26 mouse cellular contexts compared by ENCODE assay signal in genomic region chr11:53745260-53745659, GRCm38 (mm10). TPM values are rescaled to one million over a fixed set of nuclear protein-coding genes. Genes with fewer than 3 reads are reported as not detected.
A peak's percentile ranks its signal among the peaks of the same experiment; 100 is the strongest.
DNase-seq lines count a peak whose midpoint lies in the region; ATAC-seq and TF ChIP-seq lines count a peak whose summit lies in the region.
"Had no signal": no experiment of that assay in that cellular context is flagged by ENCODE, and none has a peak within 500 bp of the region (broad histone marks: within the 10 kb centered on the region; RNA-seq: fewer than 3 reads in every experiment).

No protein-coding gene starts in this region.

- TF ChIP-seq CTCF in layer of hippocampus, adult 2 months (conservative IDR thresholded peaks at IDR 0.05) = peak; percentile 46
- 0 out of 2 replicates have a peak, but pooled peaks have one; percentile 8 for TF ChIP-seq CTCF in midbrain, postnatal 0 days (IDR thresholded peaks at IDR 0.05)
- peak; percentile 49 for TF ChIP-seq CTCF in stomach, postnatal 0 days (IDR thresholded peaks at IDR 0.05; ENCODE audit: low read depth)

- DNase-seq in heart, adult 11 months = peak; percentile 67
- DNase-seq in heart, postnatal 36 days = no peak
- no peak for DNase-seq in layer of hippocampus, adult 2 months (ENCODE audit: low spot score in 2 of 2)
- no peak for DNase-seq in layer of hippocampus, adult 18-20 months (ENCODE audit: low spot score in 2 of 2)
- DNase-seq in midbrain, postnatal 0 days (ENCODE audit: low spot score) = no peak
- no peak for DNase-seq in stomach, postnatal 0 days (ENCODE audit: low spot score)
- DNase-seq in embryo, embryonic 10 days (ENCODE audit: low spot score) = no peak
- DNase-seq: adrenal gland, postnatal 14 days; cerebellum, adult 11-12 months; cerebellum, adult 9-10 months; cerebellum, postnatal 36 days; forebrain, postnatal 0 days; gastrocnemius, postnatal 25 days; heart, adult 18-20 months; heart, postnatal 14 days had no signal

- no peaks in the 10 kb centered on the region for H3K9me3 ChIP-seq in midbrain, postnatal 0 days (ENCODE audit: low read length)
- no peaks in the 10 kb centered on the region for H3K9me3 ChIP-seq in midbrain, embryonic 16.5 days (replicated peaks; ENCODE audit: control insufficient read depth, low read length, poor library complexity, severe bottlenecking)
- H3K9me3 ChIP-seq in stomach, postnatal 0 days (ENCODE audit: control insufficient read depth, low read length) = no peaks in the 10 kb centered on the region
- H3K9me3 ChIP-seq: embryonic facial prominence, embryonic 10.5 days; forebrain, embryonic 13.5 days; heart, embryonic 15.5 days; hindbrain, embryonic 15.5 days had no signal

- no peak for TF ChIP-seq EP300 in stomach, postnatal 0 days (optimal IDR thresholded peaks at IDR 0.05)

- H3K36me3 ChIP-seq in midbrain, postnatal 0 days (ENCODE audit: insufficient read depth, low read length) = no peaks in the 10 kb centered on the region
- no peaks in the 10 kb centered on the region for H3K36me3 ChIP-seq in midbrain, embryonic 16.5 days (ENCODE audit: control insufficient read depth, insufficient read depth, low read length)
- H3K36me3 ChIP-seq in stomach, postnatal 0 days (ENCODE audit: control insufficient read depth, insufficient read depth, low read length) = no peaks in the 10 kb centered on the region
- H3K36me3 ChIP-seq: embryonic facial prominence, embryonic 10.5 days; heart, embryonic 15.5 days; hindbrain, embryonic 15.5 days had no signal

- H3K27me3 ChIP-seq in midbrain, postnatal 0 days (ENCODE audit: insufficient read depth, low read length) = no peaks in the 10 kb centered on the region
- H3K27me3 ChIP-seq in midbrain, embryonic 16.5 days (ENCODE audit: control insufficient read depth, insufficient read depth, low read depth, low read length) = no peaks in the 10 kb centered on the region
- no peaks in the 10 kb centered on the region for H3K27me3 ChIP-seq in stomach, postnatal 0 days (ENCODE audit: control insufficient read depth, insufficient read depth, low read length)
- H3K27me3 ChIP-seq: forebrain, embryonic 13.5 days; heart, embryonic 15.5 days; hindbrain, embryonic 15.5 days had no signal

- no peak overlapping the region for H3K9ac ChIP-seq in midbrain, postnatal 0 days (replicated peaks; ENCODE audit: low read length, poor library complexity, severe bottlenecking)
- no peak overlapping the region for H3K9ac ChIP-seq in midbrain, embryonic 16.5 days (ENCODE audit: low read depth, low read length)
- H3K9ac ChIP-seq in stomach, postnatal 0 days (ENCODE audit: low read length) = no peak overlapping the region
- H3K9ac ChIP-seq: forebrain, embryonic 13.5 days; forebrain, postnatal 0 days; heart, embryonic 15.5 days; hindbrain, embryonic 15.5 days had no signal

- WGBS in midbrain, postnatal 0 days = 92% methylated on average over 2 of the region's 2 CpGs
- 97% methylated on average over 2 of the region's 2 CpGs for WGBS in midbrain, embryonic 16.5 days
- WGBS in stomach, postnatal 0 days = 80% methylated on average over 2 of the region's 2 CpGs

- H3K4me3 ChIP-seq in layer of hippocampus, adult 2 months = no peak overlapping the region
- no peak overlapping the region for H3K4me3 ChIP-seq in midbrain, postnatal 0 days (ENCODE audit: low read depth, low read length)
- H3K4me3 ChIP-seq in midbrain, embryonic 16.5 days (ENCODE audit: low read depth, low read length) = no peak overlapping the region
- no peak overlapping the region for H3K4me3 ChIP-seq in stomach, postnatal 0 days (ENCODE audit: low read depth, low read length)
- H3K4me3 ChIP-seq: embryonic facial prominence, embryonic 10.5 days; forebrain, embryonic 13.5 days; heart, embryonic 15.5 days; hindbrain, embryonic 15.5 days had no signal

- no peak for ATAC-seq in midbrain, postnatal 0 days (ENCODE audit: low FRiP score)
- ATAC-seq in midbrain, embryonic 16.5 days = no peak
- ATAC-seq in stomach, postnatal 0 days (ENCODE audit: low FRiP score, low TSS enrichment) = no peak
- ATAC-seq: forebrain, embryonic 13.5 days; forebrain, postnatal 0 days; inflammation-experienced regulatory T-cells, adult 6 months had no signal

- H3K4me1 ChIP-seq in midbrain, postnatal 0 days (ENCODE audit: insufficient read depth, low read length) = no peaks in the 10 kb centered on the region
- no peaks in the 10 kb centered on the region for H3K4me1 ChIP-seq in midbrain, embryonic 16.5 days (ENCODE audit: control insufficient read depth, insufficient read depth, low read length)
- H3K4me1 ChIP-seq in stomach, postnatal 0 days (replicated peaks; ENCODE audit: control insufficient read depth, insufficient read depth) = no peaks in the 10 kb centered on the region
- H3K4me1 ChIP-seq: forebrain, embryonic 13.5 days; heart, embryonic 15.5 days; hindbrain, embryonic 15.5 days had no signal

- H3K27ac ChIP-seq in layer of hippocampus, adult 2 months = no peak overlapping the region
- H3K27ac ChIP-seq in midbrain, postnatal 0 days (ENCODE audit: low read depth, low read length) = no peak overlapping the region
- no peak overlapping the region for H3K27ac ChIP-seq in midbrain, embryonic 16.5 days (ENCODE audit: low read length)
- H3K27ac ChIP-seq in stomach, postnatal 0 days (replicated peaks) = no peak overlapping the region
- H3K27ac ChIP-seq: embryonic facial prominence, embryonic 10.5 days; forebrain, embryonic 13.5 days; heart, embryonic 15.5 days; hindbrain, embryonic 15.5 days had no signal

- intact Hi-C loops in heart, postnatal 36 days (cut with DNase I) = no loop called here

- no peak overlapping the region for H3K4me2 ChIP-seq in midbrain, postnatal 0 days (ENCODE audit: low read depth, low read length, poor library complexity, severe bottlenecking)
- H3K4me2 ChIP-seq in midbrain, embryonic 16.5 days (ENCODE audit: low read length) = no peak overlapping the region
- H3K4me2 ChIP-seq in stomach, postnatal 0 days (replicated peaks; ENCODE audit: low read depth) = no peak overlapping the region
- H3K4me2 ChIP-seq: forebrain, embryonic 13.5 days; heart, embryonic 11.5 days; heart, embryonic 15.5 days; hindbrain, embryonic 15.5 days had no signal

RNA-seq across cellular contexts. Expression of gene Irf1, which starts 24.6 kb away (rescaled TPM):
- 10 to 100 TPM; 18.6 to 23.6 TPM for total RNA-seq in heart, postnatal 36 days (2021)
- 10 to 100 TPM in 1 of 2 experiments, 1 to 10 TPM in 1; 9.0 to 12.4 TPM for total RNA-seq in layer of hippocampus, adult 2 months (2021)
- 10 to 100 TPM in 1 of 2 experiments, 1 to 10 TPM in 1; 9.4 to 11.6 TPM for total RNA-seq in layer of hippocampus, adult 18-20 months (2021)
- 0.93 and 3.2 TPM in 2 replicates for total RNA-seq in midbrain, postnatal 0 days (2014; rRNA removed)
- 3.2 and 4.0 TPM in 2 replicates for polyA plus RNA-seq in midbrain, postnatal 0 days (2015; fragmentation: Nextera tagmentation; extraction: Ambion mirVana)
- polyA plus RNA-seq in midbrain, embryonic 16.5 days (2015; fragmentation: Nextera tagmentation; extraction: Ambion mirVana) = 2.0 and 2.2 TPM in 2 replicates
- polyA plus RNA-seq in stomach, postnatal 0 days (2015; fragmentation: Nextera tagmentation; extraction: Ambion mirVana) = 18.7 and 25.7 TPM in 2 replicates

RNA-seq across cellular contexts. Expression of gene Il5, which starts 24.7 kb away (rescaled TPM):
- not detected for total RNA-seq in heart, postnatal 36 days (2021)
- total RNA-seq in layer of hippocampus, adult 2 months (2021) = not detected
- not detected for total RNA-seq in layer of hippocampus, adult 18-20 months (2021)
- not detected in 2 replicates for total RNA-seq in midbrain, postnatal 0 days (2014; rRNA removed)
- polyA plus RNA-seq in midbrain, postnatal 0 days (2015; fragmentation: Nextera tagmentation; extraction: Ambion mirVana) = 0.15 and 0.30 TPM in 2 replicates
- not detected in 2 replicates for polyA plus RNA-seq in midbrain, embryonic 16.5 days (2015; fragmentation: Nextera tagmentation; extraction: Ambion mirVana)
- polyA plus RNA-seq in stomach, postnatal 0 days (2015; fragmentation: Nextera tagmentation; extraction: Ambion mirVana) = not detected in 2 replicates
- total RNA-seq: adrenal gland, postnatal 14 days; gastrocnemius, adult 18-20 months; gastrocnemius, postnatal 25 days; heart, adult 18-20 months; heart, postnatal 14 days had no signal
- polyA plus RNA-seq: C2C12; embryonic facial prominence, embryonic 10.5 days; embryonic facial prominence, embryonic 14.5 days; forebrain, embryonic 13.5 days; heart, embryonic 11.5 days; heart, embryonic 15.5 days; hindbrain, embryonic 11.5 days; hindbrain, embryonic 15.5 days; inflammation-experienced regulatory T-cells, adult 6 months had no signal

RNA-seq across cellular contexts. Expression of gene Gm17334, which starts 27.7 kb away (rescaled TPM):
- total RNA-seq in heart, postnatal 36 days (2021) = under 1 TPM in 1 of 2 experiments, not detected in 1; 0.60 TPM
- total RNA-seq in layer of hippocampus, adult 2 months (2021) = 1 to 10 TPM; 1.1 to 1.6 TPM
- 1 to 10 TPM in 1 of 2 experiments, under 1 TPM in 1; 0.99 to 1.9 TPM for total RNA-seq in layer of hippocampus, adult 18-20 months (2021)
- total RNA-seq in midbrain, postnatal 0 days (2014; rRNA removed) = 0.57 TPM in 1 of 2 replicates, not detected in the other
- polyA plus RNA-seq in midbrain, postnatal 0 days (2015; fragmentation: Nextera tagmentation; extraction: Ambion mirVana) = not detected in 2 replicates
- polyA plus RNA-seq in midbrain, embryonic 16.5 days (2015; fragmentation: Nextera tagmentation; extraction: Ambion mirVana) = not detected in 2 replicates
- 0.17 TPM in 1 of 2 replicates, not detected in the other for polyA plus RNA-seq in stomach, postnatal 0 days (2015; fragmentation: Nextera tagmentation; extraction: Ambion mirVana)
- total RNA-seq: gastrocnemius, adult 18-20 months; gastrocnemius, postnatal 25 days; heart, postnatal 14 days had no signal
- polyA plus RNA-seq: embryonic facial prominence, embryonic 10.5 days; forebrain, embryonic 13.5 days; forebrain, postnatal 0 days; heart, embryonic 15.5 days; hindbrain, embryonic 11.5 days; hindbrain, embryonic 15.5 days had no signal

RNA-seq across cellular contexts. Expression of gene Rad50, which starts 38.1 kb away (rescaled TPM):
- 1 to 10 TPM; 6.9 to 8.1 TPM for total RNA-seq in heart, postnatal 36 days (2021)
- 10 to 100 TPM; 13.0 to 13.7 TPM for total RNA-seq in layer of hippocampus, adult 2 months (2021)
- 10 to 100 TPM; 13.2 to 13.9 TPM for total RNA-seq in layer of hippocampus, adult 18-20 months (2021)
- total RNA-seq in midbrain, postnatal 0 days (2014; rRNA removed) = 5.2 and 5.8 TPM in 2 replicates
- polyA plus RNA-seq in midbrain, postnatal 0 days (2015; fragmentation: Nextera tagmentation; extraction: Ambion mirVana) = 8.9 and 10.0 TPM in 2 replicates
- polyA plus RNA-seq in midbrain, embryonic 16.5 days (2015; fragmentation: Nextera tagmentation; extraction: Ambion mirVana) = 11.0 and 11.7 TPM in 2 replicates
- polyA plus RNA-seq in stomach, postnatal 0 days (2015; fragmentation: Nextera tagmentation; extraction: Ambion mirVana) = 12.4 and 15.7 TPM in 2 replicates
